Mouse (Mus musculus): Measurements from ENCODE around the gene Gpkow.
A peak's percentile ranks its signal among the peaks of the same experiment; 100 is the strongest.

Gene Gpkow

DNA sequence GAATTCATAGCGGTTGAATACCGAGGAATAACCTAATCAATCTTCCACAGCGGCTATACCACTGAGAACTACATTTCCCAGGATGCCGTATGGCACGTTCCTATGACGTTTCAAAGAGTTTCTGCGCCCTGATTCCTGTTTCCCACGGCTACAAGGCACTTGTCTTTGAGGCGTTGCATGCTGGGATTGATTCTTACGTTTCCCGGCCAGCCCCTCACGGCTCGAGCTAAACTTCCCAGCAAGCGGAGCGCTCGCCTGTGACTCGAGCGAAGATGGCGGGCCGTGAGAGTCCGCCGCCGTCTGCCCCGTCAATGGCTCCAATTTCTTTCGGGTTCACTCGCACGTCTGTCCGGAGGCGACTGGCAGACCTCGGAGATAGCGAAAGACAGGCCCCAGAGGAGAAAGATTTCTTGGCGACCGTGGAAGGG is at the start of gene Gpkow:
Gpkow (plus strand) TSS at position 178 of the 428 bp plus-strand sequence.
- DNase-seq, result peak; percentile 91

GRCm38 (mm10) chrX:7648671-7649304 is 48.1 kb upstream of the Gpkow start:
- DNase-seq, result peak; percentile 91

GRCm38 (mm10) chrX:7657221-7657639 is 39.7 kb upstream of the Gpkow start, which contains the start of gene Prickle3:
Prickle3 (plus strand) TSS chrX:7657260.
- DNase-seq, result no peak

- no peak for DNase-seq
Measured at GRCm38 (mm10) chrX:7658031-7658784, 38.7 kb upstream of the Gpkow start.

GRCm38 (mm10) chrX:7658785-7659589 is 37.9 kb upstream of the Gpkow start:
- no peak for DNase-seq

GRCm38 (mm10) chrX:7661086-7661485 is 35.8 kb upstream of the Gpkow start:
- no peak for DNase-seq

DNA sequence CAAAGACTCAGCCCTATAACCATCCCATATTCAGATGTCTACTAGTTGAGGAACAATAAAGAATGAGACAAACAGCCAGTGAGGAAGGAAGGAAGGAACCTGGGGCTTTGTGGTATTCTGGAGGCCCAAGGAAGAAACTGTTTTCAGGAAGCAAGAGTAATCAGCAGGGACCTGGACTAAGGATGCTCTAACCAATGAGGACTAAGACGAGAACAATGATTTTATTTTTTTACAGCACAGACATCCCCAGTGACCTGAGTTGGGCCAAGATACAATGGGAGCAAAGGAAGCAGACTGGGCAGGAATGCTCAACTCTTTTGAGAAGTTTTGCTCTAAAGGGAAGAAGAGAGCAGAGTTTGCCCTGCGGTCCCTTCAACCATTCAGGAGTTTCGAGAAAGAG is 34.0 kb upstream of the Gpkow start:
- DNase-seq, result no peak

DNA sequence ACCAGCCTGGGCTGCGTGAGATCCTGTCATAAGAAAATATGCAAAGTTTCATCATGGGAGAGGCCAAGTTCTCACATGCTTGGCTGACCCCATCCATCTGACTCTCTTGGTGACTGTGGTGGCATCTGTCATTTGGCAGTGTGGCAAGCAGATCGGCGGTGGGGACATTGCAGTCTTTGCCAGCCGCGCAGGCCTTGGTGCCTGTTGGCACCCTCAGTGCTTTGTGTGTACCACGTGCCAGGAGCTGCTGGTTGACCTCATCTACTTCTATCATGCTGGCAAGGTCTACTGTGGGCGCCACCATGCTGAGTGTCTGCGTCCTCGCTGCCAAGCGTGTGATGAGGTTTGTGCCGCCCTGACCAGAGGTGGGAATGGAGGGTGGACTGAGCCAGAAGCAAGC is 32.1 kb upstream of the Gpkow start:
- DNase-seq, result no peak

DNA sequence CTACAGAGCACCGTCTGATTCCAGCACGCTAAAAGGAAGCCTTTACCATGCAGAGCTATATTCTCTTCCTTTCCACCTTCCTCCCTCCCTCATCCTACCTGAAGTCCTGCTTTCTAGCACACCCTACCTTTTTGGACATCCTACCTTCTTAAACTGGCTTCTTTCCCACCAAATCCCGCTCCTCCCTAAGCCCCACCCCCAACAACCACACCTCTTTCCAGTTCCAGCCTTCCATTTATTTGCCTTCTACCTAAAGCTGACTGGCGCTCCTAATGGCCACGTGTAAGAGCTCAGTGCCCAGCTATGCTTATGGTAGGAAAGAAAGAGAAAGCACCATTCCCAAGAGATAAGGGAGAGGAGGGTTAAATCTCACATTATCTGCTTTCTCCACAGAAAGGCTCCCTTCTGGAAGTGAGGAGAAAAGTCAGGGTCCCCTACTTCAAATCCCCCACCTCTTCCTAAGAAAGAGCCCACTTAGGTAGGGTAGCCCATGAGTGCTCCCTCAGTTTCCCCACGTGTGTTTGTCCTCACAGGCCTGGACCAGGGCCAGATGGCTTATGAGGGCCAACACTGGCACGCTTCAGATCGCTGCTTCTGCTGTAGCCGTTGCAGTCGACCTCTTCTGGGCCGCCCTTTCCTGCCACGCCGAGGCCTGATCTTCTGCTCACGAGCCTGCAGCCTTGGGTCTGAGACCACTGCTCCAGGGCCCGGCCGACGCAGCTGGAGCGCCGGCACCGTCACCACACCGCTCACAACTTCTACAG is 31.0 kb upstream of the Gpkow start:
- no peak for DNase-seq

DNA sequence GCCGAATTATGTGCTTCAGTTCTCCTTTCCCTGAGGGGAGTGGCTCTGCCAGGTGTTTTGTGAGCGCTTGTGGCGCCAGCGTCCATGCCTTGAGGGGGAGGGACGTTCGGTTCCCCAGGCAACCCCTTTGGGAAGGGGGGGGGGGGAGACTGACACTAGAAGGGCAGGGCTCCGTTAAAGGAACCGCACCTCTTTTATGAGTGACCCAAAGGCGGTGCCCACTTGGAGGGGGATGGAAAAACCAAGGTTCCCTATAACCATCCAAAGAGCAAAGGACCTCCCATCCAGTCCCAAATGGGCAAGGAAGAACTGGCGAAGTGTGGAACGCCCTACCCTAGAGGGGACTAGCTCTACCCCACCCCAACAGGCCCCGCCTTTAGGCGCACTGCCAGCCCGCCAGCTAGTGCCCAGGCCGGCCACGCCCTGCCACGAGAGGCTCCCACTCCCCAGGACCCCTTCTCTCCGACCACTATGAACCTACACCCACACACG is 26.5 kb upstream of the Gpkow start:
- no peak for DNase-seq

DNA sequence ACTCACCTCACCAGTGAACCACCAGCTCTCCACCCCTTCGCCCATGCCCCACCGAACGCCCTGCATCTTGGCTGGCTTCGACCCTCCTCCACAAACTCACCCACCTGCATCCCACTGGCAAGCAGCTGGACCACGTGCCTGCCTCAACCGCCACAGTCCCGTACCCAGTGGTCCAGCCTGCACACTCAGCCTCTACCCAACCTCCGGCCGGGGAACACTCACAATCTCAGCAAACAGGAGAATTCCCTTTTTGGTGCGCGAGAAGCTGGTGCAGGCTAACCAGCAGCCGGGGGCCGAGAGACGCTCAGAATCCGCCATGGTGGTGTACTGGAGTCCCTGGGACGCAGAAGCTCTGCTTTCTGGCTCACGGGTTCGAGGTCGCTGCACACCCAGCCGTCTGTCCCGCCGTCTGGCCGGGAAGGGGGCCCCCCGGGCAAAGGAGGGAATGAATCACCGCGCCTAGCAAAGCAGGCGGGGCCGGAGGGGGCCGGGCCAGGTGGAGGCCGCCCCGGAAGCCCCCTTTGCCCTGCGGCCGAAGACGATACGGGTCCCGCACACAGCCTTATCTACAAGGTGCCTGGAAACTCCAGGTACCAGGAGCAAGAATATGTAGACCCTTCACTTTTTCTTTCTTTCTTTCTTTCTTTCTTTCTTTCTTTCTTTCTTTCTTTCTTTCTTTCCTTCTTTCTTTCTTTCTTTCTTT is 25.9 kb upstream of the Gpkow start, which contains the start of gene Plp2:
Plp2 (minus strand) TSS at position 470 of the 703 bp plus-strand sequence.
- DNase-seq, result no peak

GRCm38 (mm10) chrX:7672739-7673138 is 24.2 kb upstream of the Gpkow start:
- no peak for DNase-seq

GRCm38 (mm10) chrX:7673578-7674281 is 23.2 kb upstream of the Gpkow start:
- DNase-seq, result no peak

- no peak for DNase-seq
Measured at GRCm38 (mm10) chrX:7674284-7675000, 22.5 kb upstream of the Gpkow start.

GRCm38 (mm10) chrX:7675001-7675380 is 21.9 kb upstream of the Gpkow start:
- no peak for DNase-seq

- no peak for DNase-seq
Measured at GRCm38 (mm10) chrX:7678986-7679385, 17.9 kb upstream of the Gpkow start.

DNA sequence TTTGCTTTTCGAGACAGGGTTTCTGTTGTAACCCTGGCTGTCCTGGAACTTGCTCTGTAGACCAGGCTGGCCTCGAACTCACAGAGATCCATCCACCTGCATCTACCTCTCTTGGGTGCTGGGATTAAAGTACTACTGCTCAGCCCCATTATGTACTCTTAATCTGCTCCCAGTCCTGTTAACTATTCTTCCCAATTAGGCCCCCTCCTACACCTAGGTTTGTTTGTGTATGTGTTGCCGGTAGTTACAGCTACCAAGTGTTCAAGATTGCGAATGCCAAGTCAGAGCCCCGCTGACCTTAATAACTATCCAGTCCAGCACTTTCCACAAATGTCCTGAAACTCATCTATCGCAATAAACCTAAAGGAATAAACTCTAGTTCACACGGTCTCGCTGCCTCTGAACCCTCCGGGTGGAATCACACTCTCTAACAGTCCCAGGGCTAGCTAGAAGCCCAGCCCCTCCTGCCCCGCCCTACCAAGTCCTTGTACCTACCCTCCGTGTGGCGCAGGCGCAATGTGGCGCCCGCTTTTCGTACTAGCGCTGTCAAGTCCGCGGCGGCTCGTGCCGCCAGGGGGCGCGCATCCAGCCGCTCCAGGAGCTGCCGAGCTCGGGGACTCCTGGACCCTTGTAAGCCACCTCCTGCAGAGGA is 17.4 kb upstream of the Gpkow start:
- peak; percentile 84 for DNase-seq

- DNase-seq, result no peak
Measured at GRCm38 (mm10) chrX:7680057-7680412, 16.9 kb upstream of the Gpkow start.

- DNase-seq, result no peak
Measured at GRCm38 (mm10) chrX:7680864-7681263, 16.1 kb upstream of the Gpkow start, which contains the start of gene Magix. Magix (minus strand) TSS chrX:7681251.

GRCm38 (mm10) chrX:7688321-7688720 is 8.6 kb upstream of the Gpkow start:
- no peak for DNase-seq
